Mouse (Mus musculus): Measurements from ENCODE around the gene Ly6g6d.

Ly6g6d gene

GRCm38 (mm10) chr17:35068213-35068914, 9.5 kb downstream of the Ly6g6d start:
- in situ Hi-C loops (cut with MboI) = no loop called here

GRCm38 (mm10) chr17:35066084-35066483, 11.8 kb downstream of the Ly6g6d start, which contains the start of gene Mpig6b:
TSS of gene Mpig6b (minus strand) at chr17:35066184.
- in situ Hi-C loops (cut with MboI) = no loop called here

- in situ Hi-C loops (cut with MboI) = loop anchor here (5.0 kb wide), 1 partner anchor 43 kb away; no protein-coding TSS in a partner anchor
Observed at GRCm38 (mm10) chr17:35064951-35065947, 12.6 kb downstream of the Ly6g6d start, which contains the start of gene Ly6g6c. TSS of gene Ly6g6c (plus strand) at chr17:35065388.

- in situ Hi-C loops (cut with MboI) = loop anchor here (5.0 kb wide), 1 partner anchor 42 kb away; no protein-coding TSS in a partner anchor
Observed at GRCm38 (mm10) chr17:35064378-35064877, 13.4 kb downstream of the Ly6g6d start.

- in situ Hi-C loops (cut with MboI) = loop anchor here (5.0 kb wide), 1 partner anchor 41 kb away; no protein-coding TSS in a partner anchor
Observed at GRCm38 (mm10) chr17:35063466-35063865, 14.4 kb downstream of the Ly6g6d start.

GRCm38 (mm10) chr17:35061299-35061698, 16.6 kb downstream of the Ly6g6d start:
- in situ Hi-C loops (cut with MboI) = loop anchor here (5.0 kb wide), 1 partner anchor 39 kb away; no protein-coding TSS in a partner anchor

GRCm38 (mm10) chr17:35060737-35061297, 17.0 kb downstream of the Ly6g6d start:
- in situ Hi-C loops (cut with MboI) = loop anchor here (5.0 kb wide), 1 partner anchor 39 kb away; no protein-coding TSS in a partner anchor

- in situ Hi-C loops (cut with MboI) = loop anchor here (5.0 kb wide), 1 partner anchor 38 kb away; no protein-coding TSS in a partner anchor
Observed at GRCm38 (mm10) chr17:35060071-35060470, 17.8 kb downstream of the Ly6g6d start.

GRCm38 (mm10) chr17:35058911-35059892, 18.7 kb downstream of the Ly6g6d start, which contains the start of gene Ddah2:
TSS of gene Ddah2 (plus strand) at chr17:35059035.
- in situ Hi-C loops (cut with MboI) = loop anchor here (10.0 kb wide), 1 partner anchor 54 kb away; the partner anchor contains the start of gene Vars

GRCm38 (mm10) chr17:35058316-35058715, 19.5 kb downstream of the Ly6g6d start:
- in situ Hi-C loops (cut with MboI) = loop anchor here (10.0 kb wide), 1 partner anchor 54 kb away; the partner anchor contains the start of gene Vars

GRCm38 (mm10) chr17:35057090-35057489, 20.8 kb downstream of the Ly6g6d start:
- in situ Hi-C loops (cut with MboI) = loop anchor here (10.0 kb wide), 1 partner anchor 52 kb away; the partner anchor contains the start of gene Vars

GRCm38 (mm10) chr17:35055691-35056495, 22.0 kb downstream of the Ly6g6d start:
- in situ Hi-C loops (cut with MboI) = loop anchor here (10.0 kb wide), 1 partner anchor 51 kb away; the partner anchor contains the start of gene Vars

GRCm38 (mm10) chr17:35052271-35052798, 25.5 kb downstream of the Ly6g6d start:
- in situ Hi-C loops (cut with MboI) = loop anchor here (10.0 kb wide), 1 partner anchor 48 kb away; the partner anchor contains the start of gene Vars

- in situ Hi-C loops (cut with MboI) = loop anchor here (10.0 kb wide), 1 partner anchor 47 kb away; the partner anchor contains the start of gene Vars
Observed at GRCm38 (mm10) chr17:35051156-35052086, 26.4 kb downstream of the Ly6g6d start.

GRCm38 (mm10) chr17:35050126-35050750, 27.6 kb downstream of the Ly6g6d start:
- in situ Hi-C loops (cut with MboI) = loop anchor here (10.0 kb wide), 1 partner anchor 45 kb away; the partner anchor contains the start of gene Vars

GRCm38 (mm10) chr17:35049561-35050016, 28.3 kb downstream of the Ly6g6d start, which contains the start of gene Clic1:
TSS of gene Clic1 (plus strand) at chr17:35049966.
- in situ Hi-C loops (cut with MboI) = loop anchor here (10.0 kb wide), 1 partner anchor 45 kb away; the partner anchor contains the start of gene Vars

Data from mature B cell (primary cell).